Mouse (Mus musculus) stomach, embryonic 15.5 days (tissue): Measurements from ENCODE around the gene Ift57. TPM values are rescaled to one million over a fixed set of nuclear protein-coding genes. Genes with fewer than 3 reads are reported as not detected.

Experiments used
- ATAC-seq: fragments of 200-750 bp; cut with Nextera tagmentation; 2 replicates; pipeline ENCODE4 v1.8.0; 2017; ENCODE audit warnings: low read depth, moderate number of reproducible peaks, moderate TSS enrichment; ENCODE audit not compliant: insufficient read depth, low FRiP score
- H3K27ac ChIP-seq: fragments of 300-500 bp; sonication (generic); 2 replicates; pipeline ENCODE4 v1.5.1; 2015; ENCODE audit warnings: mild to moderate bottlenecking, inconsistent platforms
- H3K27me3 ChIP-seq: fragments of 300-500 bp; sonication (generic); replicated peaks from 2 replicates; pipeline ENCODE4 v1.6.1; 2015; ENCODE audit warnings: inconsistent platforms
- H3K36me3 ChIP-seq: fragments of 300-500 bp; sonication (generic); 2 replicates; pipeline ENCODE4 v1.6.1; 2015; ENCODE audit warnings: inconsistent platforms
- H3K4me1 ChIP-seq: fragments of 300-500 bp; sonication (generic); 2 replicates; pipeline ENCODE4 v1.6.1; 2015; ENCODE audit warnings: inconsistent platforms
- H3K4me2 ChIP-seq: fragments of 300-500 bp; sonication (generic); 2 replicates; pipeline ENCODE4 v1.6.1; 2015; ENCODE audit warnings: mild to moderate bottlenecking, inconsistent platforms
- H3K4me3 ChIP-seq: fragments of 300-500 bp; sonication (generic); replicated peaks from 2 replicates; pipeline ENCODE4 v1.5.1; 2015; ENCODE audit warnings: inconsistent platforms
- H3K9ac ChIP-seq: fragments of 300-500 bp; sonication (generic); 2 replicates; pipeline ENCODE4 v1.6.1; 2015; ENCODE audit warnings: inconsistent platforms
- H3K9me3 ChIP-seq: fragments of 300-500 bp; sonication (generic); 2 replicates; pipeline ENCODE4 v1.6.1; 2016; ENCODE audit warnings: inconsistent platforms
- WGBS: fragments of 180-500 bp; shearing (Covaris S2); methylation state at CpG from one replicate; pipeline ENCODE4 v1.1.7; 2015; 5-methylcytosine and 5-hydroxymethylcytosine counted together
- polyA plus RNA-seq: library from polyadenylated mRNA; unstranded; fragments of >200 nt; fragmentation: Nextera tagmentation; extraction: Ambion mirVana; gene quantifications from 2 replicates; pipeline ENCODE4 v1.2.1, GENCODE M21; 2015

The Ift57 gene
- 25.5 and 28.0 TPM in 2 replicates for polyA plus RNA-seq

- 2% methylated on average over 53 of the region's 53 CpGs for WGBS
- H3K4me1 ChIP-seq: no peaks in the 10 kb centered on the region
- H3K36me3 ChIP-seq: no peaks in the 10 kb centered on the region
- peak; percentile 99 for ATAC-seq
- H3K4me2 ChIP-seq: peak within 1 kb of the TSS; percentile 94
- H3K9me3 ChIP-seq: no peaks in the 10 kb centered on the region
- peak within 1 kb of the TSS; percentile 25; the same call in 1 of the 2 replicates for H3K9ac ChIP-seq
- peak within 1 kb of the TSS; percentile 93 for H3K4me3 ChIP-seq
- H3K27me3 ChIP-seq: no peaks in the 10 kb centered on the region
- peak within 1 kb of the TSS; percentile 48 for H3K27ac ChIP-seq
Observed at GRCm38 (mm10) chr16:49698620-49699525, at the start of gene Ift57. Gene Ift57 (plus strand): TSS chr16:49699233.

- Histone ChIP-seq H3K4me3 (no peak overlapping the region), H3K4me2 (no peak overlapping the region), H3K36me3 (no peaks in the 10 kb centered on the region), H3K27me3 (no peaks in the 10 kb centered on the region), H3K9me3 (no peaks in the 10 kb centered on the region), H3K4me1 (no peaks in the 10 kb centered on the region), H3K9ac (no peak overlapping the region), H3K27ac (no peak overlapping the region)
- ATAC-seq: no peak
- WGBS: 84% methylated on average over 4 of the region's 4 CpGs
Observed at GRCm38 (mm10) chr16:49657182-49657581, 41.9 kb upstream of the Ift57 start.

- Histone ChIP-seq H3K9me3 (no peaks in the 10 kb centered on the region), H3K27ac (no peak overlapping the region), H3K4me1 (no peaks in the 10 kb centered on the region), H3K36me3 (no peaks in the 10 kb centered on the region), H3K4me3 (no peak overlapping the region), H3K27me3 (no peaks in the 10 kb centered on the region), H3K4me2 (no peak overlapping the region), H3K9ac (no peak overlapping the region)
- ATAC-seq: no peak
- 76% methylated on average over 5 of the region's 5 CpGs for WGBS
Observed at GRCm38 (mm10) chr16:49658029-49658428, 41.0 kb upstream of the Ift57 start.

- H3K4me2 ChIP-seq: no peak overlapping the region
- H3K4me3 ChIP-seq: no peak overlapping the region
- 72% methylated on average over 2 of the region's 2 CpGs for WGBS
- H3K9ac ChIP-seq: no peak overlapping the region
- H3K27me3 ChIP-seq: no peaks in the 10 kb centered on the region
- H3K27ac ChIP-seq: no peak overlapping the region
- H3K4me1 ChIP-seq: no peaks in the 10 kb centered on the region
- no peaks in the 10 kb centered on the region for H3K9me3 ChIP-seq
- ATAC-seq: no peak
- no peaks in the 10 kb centered on the region for H3K36me3 ChIP-seq
Observed at GRCm38 (mm10) chr16:49659131-49659530, 39.9 kb upstream of the Ift57 start.

- Histone ChIP-seq H3K36me3 (no peaks in the 10 kb centered on the region), H3K9ac (no peak overlapping the region), H3K4me1 (no peaks in the 10 kb centered on the region), H3K9me3 (no peaks in the 10 kb centered on the region), H3K27ac (no peak overlapping the region), H3K4me3 (no peak overlapping the region), H3K4me2 (no peak overlapping the region), H3K27me3 (no peaks in the 10 kb centered on the region)
- no peak for ATAC-seq
- 89% methylated on average over 3 of the region's 3 CpGs for WGBS
Observed at GRCm38 (mm10) chr16:49660111-49660510, 38.9 kb upstream of the Ift57 start.

GRCm38 (mm10) chr16:49662201-49662600 is 36.8 kb upstream of the Ift57 start:
- WGBS: 86% methylated on average over 6 of the region's 6 CpGs
- Histone ChIP-seq H3K27ac (no peak overlapping the region), H3K4me1 (no peaks in the 10 kb centered on the region), H3K4me2 (no peak overlapping the region), H3K9me3 (no peaks in the 10 kb centered on the region), H3K36me3 (no peaks in the 10 kb centered on the region), H3K27me3 (no peaks in the 10 kb centered on the region), H3K9ac (no peak overlapping the region), H3K4me3 (no peak overlapping the region)
- ATAC-seq: no peak

- no peak overlapping the region for H3K27ac ChIP-seq
- H3K27me3 ChIP-seq: no peaks in the 10 kb centered on the region
- H3K4me3 ChIP-seq: no peak overlapping the region
- WGBS: 82% methylated on average over 7 of the region's 7 CpGs
- H3K36me3 ChIP-seq: no peaks in the 10 kb centered on the region
- H3K4me1 ChIP-seq: no peaks in the 10 kb centered on the region
- no peak overlapping the region for H3K9ac ChIP-seq
- no peaks in the 10 kb centered on the region for H3K9me3 ChIP-seq
- ATAC-seq: no peak
- H3K4me2 ChIP-seq: no peak overlapping the region
Observed at GRCm38 (mm10) chr16:49664677-49665076, 34.4 kb upstream of the Ift57 start.

- Histone ChIP-seq H3K9me3 (no peaks in the 10 kb centered on the region), H3K4me3 (no peak overlapping the region), H3K36me3 (no peaks in the 10 kb centered on the region), H3K4me2 (no peak overlapping the region), H3K27ac (no peak overlapping the region), H3K9ac (no peak overlapping the region), H3K27me3 (no peaks in the 10 kb centered on the region), H3K4me1 (no peaks in the 10 kb centered on the region)
- 81% methylated on average over 6 of the region's 6 CpGs for WGBS
- no peak for ATAC-seq
Observed at GRCm38 (mm10) chr16:49679666-49680065, 19.4 kb upstream of the Ift57 start.

- no peaks in the 10 kb centered on the region for H3K4me1 ChIP-seq
- no peaks in the 10 kb centered on the region for H3K9me3 ChIP-seq
- 82% methylated on average over 4 of the region's 4 CpGs for WGBS
- ATAC-seq: no peak
- no peak overlapping the region for H3K4me3 ChIP-seq
- H3K9ac ChIP-seq: no peak overlapping the region
- no peak overlapping the region for H3K4me2 ChIP-seq
- H3K27me3 ChIP-seq: no peaks in the 10 kb centered on the region
- no peak overlapping the region for H3K27ac ChIP-seq
- H3K36me3 ChIP-seq: no peaks in the 10 kb centered on the region
Observed at GRCm38 (mm10) chr16:49684961-49685360, 14.1 kb upstream of the Ift57 start.

GRCm38 (mm10) chr16:49699821-49700220 is 788 bp downstream of the Ift57 start:
- no peak overlapping the region for H3K9ac ChIP-seq
- WGBS: 31% methylated on average over 5 of the region's 5 CpGs
- no peaks in the 10 kb centered on the region for H3K4me1 ChIP-seq

GRCm38 (mm10) chr16:49708074-49708473 is 9.0 kb downstream of the Ift57 start:
- 37% methylated on average over 1 of the region's 1 CpGs for WGBS

More at GRCm38 (mm10) chr16:49699821-49700220, 788 bp downstream of the Ift57 start:
- ATAC-seq: no peak
- Histone ChIP-seq H3K36me3 (no peaks in the 10 kb centered on the region), H3K27me3 (no peaks in the 10 kb centered on the region), H3K9me3 (no peaks in the 10 kb centered on the region), H3K4me2 (peak overlapping the region; percentile 94), H3K4me3 (peak overlapping the region; percentile 93), H3K27ac (no peak overlapping the region)

GRCm38 (mm10) chr16:49710188-49710587 is 11.2 kb downstream of the Ift57 start:
- no peaks in the 10 kb centered on the region for H3K9me3 ChIP-seq
- WGBS: 75% methylated on average over 3 of the region's 3 CpGs
- H3K27me3 ChIP-seq: no peaks in the 10 kb centered on the region
- H3K4me2 ChIP-seq: no peak overlapping the region
- H3K36me3 ChIP-seq: no peaks in the 10 kb centered on the region
- H3K9ac ChIP-seq: no peak overlapping the region
- no peak overlapping the region for H3K4me3 ChIP-seq
- ATAC-seq: no peak
- no peaks in the 10 kb centered on the region for H3K4me1 ChIP-seq
- no peak overlapping the region for H3K27ac ChIP-seq

More at GRCm38 (mm10) chr16:49708074-49708473, 9.0 kb downstream of the Ift57 start:
- Histone ChIP-seq H3K27me3 (no peaks in the 10 kb centered on the region), H3K36me3 (no peaks in the 10 kb centered on the region), H3K4me3 (no peak overlapping the region), H3K4me2 (no peak overlapping the region), H3K9ac (no peak overlapping the region), H3K27ac (no peak overlapping the region), H3K4me1 (no peaks in the 10 kb centered on the region), H3K9me3 (no peaks in the 10 kb centered on the region)
- ATAC-seq: no peak
